Mouse (Mus musculus) right cerebral cortex, adult 18-20 months (tissue): ENCODE results near the gene Ccz1.
A peak's percentile ranks its signal among the peaks of the same experiment; 100 is the strongest.

Experiments used
- DNase-seq: peaks from one replicate; pipeline ENCODE4 v3.0.0; 2022; ENCODE audit warnings: mixed read lengths

Ccz1 gene

DNA sequence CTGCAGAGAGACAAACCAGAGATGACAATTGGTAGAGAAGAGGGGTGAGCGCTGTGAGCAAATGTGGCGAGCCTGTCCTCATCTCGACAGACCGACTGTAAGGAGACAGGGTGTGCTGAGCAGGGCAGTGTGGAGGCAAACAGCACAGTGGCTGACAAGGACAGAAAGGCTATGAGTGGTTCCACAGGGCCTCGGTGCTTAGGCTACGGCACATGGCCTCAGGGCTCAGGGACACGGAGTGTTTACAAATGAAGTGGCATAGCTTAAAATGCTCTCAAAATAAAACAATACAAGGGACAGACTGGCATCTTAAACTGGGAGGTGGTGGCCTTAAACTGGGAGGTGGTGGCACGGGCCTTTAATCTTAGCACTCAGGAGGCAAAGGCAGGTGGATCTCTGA lies 21.4 kb downstream of the Ccz1 start:
- no peak for DNase-seq

DNA sequence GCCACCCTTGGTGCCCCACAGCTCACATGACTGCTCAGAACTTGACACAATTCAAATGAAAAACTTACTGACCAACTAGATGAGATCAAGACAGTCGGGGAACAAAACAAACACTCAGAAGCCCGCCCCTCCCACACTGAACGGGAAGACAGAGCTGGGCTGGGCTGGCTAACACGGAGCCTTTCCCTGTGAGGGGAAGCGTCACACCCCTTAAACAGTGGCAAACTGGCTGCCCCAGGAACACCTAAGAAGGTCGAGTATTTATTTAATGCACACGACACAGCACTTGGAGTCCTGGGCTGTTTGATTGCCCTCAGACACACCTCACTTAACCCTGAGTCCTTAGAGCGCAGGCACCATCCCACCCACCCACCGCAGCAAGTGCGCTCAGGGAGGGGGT lies 22.0 kb downstream of the Ccz1 start:
- DNase-seq: no peak

DNA sequence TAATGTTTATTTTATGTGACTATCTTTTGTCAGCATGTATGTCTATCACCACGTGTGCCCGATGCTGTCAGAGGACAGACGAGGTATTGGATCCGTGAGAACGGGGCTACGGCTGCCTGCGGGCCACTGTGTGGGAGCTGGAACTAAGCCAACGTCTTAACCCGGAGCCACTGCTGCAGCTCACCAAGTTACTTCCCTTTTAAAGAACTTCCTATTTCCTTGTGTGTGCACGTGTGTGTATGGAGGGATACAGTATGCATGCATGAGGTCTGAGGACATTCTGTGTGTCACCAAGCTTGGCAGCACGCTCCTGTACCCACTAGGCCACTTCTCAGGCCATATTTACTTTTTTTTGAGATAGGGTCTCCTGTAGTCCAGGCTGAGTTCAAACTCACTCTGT lies 24.6 kb downstream of the Ccz1 start:
- DNase-seq: no peak

- DNase-seq: peak; percentile 17
These were observed 25.6 kb downstream of the Ccz1 start for GRCm38 (mm10) chr5:143989046-143989445.

DNA sequence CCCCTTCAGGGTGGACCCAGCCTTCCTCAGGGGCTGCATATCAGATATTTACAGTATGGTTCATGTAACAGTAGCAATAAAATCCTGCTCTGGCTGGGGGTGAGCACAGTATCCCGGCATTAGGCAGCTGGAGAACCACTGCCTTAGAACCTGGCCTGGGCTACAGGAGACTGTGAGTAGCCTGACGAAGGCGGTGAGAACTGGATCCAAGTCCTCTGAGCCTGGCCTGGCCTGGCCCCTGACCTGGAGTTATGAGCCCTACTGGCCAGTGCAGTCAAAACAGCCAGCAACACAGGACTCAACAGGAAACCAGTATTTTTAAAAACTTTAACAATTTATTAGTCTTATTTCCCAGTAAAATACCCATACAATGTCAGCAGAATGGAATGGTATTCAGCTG lies 27.1 kb downstream of the Ccz1 start:
- DNase-seq: no peak

- DNase-seq: no peak
These were observed 29.3 kb downstream of the Ccz1 start for GRCm38 (mm10) chr5:143985381-143985780.

- DNase-seq: no peak
These were observed 32.3 kb downstream of the Ccz1 start for GRCm38 (mm10) chr5:143982361-143982760.

DNA sequence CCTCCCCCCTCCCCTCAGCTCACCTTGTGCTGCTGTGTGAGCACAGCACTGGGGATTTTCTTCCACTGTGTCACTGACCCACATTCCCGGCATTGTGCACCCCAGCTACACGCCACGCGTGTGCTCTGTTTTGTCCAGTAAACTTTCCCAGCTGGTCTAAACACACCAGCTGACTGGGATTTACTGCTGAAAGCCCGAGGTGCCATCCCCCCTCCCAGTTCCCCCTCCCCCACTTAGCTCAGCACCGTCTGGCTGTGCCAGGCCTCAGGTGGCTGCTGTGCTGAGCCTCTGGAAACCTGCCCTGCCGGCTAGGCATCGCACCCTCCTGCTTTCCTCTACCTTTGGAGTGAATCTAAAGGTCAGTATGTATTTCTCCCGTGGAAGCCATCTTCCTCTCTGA lies 33.8 kb downstream of the Ccz1 start:
- no peak for DNase-seq

DNA sequence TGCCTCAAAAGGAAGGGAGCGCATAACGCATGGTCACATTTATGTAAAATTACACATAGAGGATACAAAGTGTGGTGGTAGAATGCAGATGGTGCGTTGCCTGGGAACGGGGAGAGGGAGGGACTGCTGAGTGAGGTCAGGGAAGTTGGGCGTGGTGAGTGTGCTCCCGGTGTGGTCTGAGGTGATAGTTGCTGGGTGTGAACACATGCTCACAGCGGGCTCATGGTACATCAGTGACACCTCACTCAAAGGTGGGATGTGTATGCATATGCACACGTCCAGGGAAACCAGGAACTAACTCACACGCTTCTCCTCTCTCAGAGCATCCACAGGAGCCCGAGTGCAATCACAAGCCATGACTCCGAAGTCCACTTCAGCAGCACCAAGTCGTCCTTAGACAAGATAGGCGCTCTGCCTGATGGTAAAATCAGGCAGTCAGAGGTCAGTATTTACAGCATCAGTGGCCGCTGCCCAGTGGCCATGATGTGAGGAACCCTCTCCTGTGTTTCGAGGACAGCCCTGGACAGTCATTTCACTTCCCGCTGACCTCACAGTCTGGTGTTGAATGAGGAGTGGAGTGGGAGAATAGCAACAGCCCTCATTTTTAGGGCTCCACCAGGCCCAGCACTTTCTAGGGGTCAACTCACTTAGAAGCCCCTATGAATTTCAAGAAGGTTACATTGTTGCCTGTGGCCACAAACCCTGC lies 37.8 kb downstream of the Ccz1 start:
- DNase-seq: no peak

- DNase-seq: no peak
These were observed 38.4 kb downstream of the Ccz1 start for GRCm38 (mm10) chr5:143976232-143976631.

DNA sequence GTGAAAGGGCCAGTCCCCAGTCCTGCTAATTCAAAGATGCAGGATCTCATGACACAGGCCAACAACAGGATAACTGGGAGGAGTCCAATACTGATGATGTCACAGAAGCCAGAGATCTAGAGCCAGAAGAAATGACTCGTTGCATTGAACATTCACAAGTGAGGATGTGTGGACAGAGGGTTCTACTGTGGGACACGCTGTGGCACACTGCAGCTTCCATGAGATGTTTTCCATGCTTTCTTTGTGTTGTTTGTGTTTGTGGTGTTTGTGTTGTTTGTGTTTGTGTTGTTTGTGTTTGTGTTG lies 39.1 kb downstream of the Ccz1 start:
- no peak for DNase-seq

DNA sequence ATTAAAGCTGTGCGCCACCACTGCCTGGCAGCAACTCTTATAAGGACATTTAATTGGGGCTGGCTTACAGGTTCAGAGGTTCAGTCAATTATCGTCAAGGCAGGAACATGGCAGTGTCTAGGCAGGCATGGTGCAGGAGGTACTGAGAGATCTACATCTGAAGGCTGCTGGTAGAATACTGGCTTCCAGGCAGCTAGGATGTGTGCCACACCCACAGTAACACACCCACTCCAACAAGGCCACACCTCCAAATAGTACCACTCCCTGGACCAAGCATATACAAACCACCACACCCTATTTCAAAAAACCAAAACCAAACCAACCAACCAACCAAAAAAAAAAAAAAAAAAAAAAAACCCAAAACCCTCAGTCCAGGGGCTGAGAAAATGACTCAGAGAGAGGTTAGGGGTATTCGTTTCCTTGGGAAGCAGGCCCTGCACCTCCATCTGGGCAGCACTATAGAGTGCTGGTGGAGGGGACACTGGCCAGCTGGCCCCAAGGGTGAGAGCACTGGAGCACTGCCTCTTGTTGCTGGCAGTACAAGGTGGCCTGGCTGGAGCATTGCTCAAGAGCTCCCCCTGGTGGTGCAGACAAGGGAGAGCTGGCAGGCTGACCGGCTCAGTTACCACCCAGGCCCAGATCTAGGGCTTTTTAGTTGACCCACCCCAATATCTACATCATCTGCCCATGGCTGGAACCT lies 39.6 kb downstream of the Ccz1 start:
- DNase-seq: peak; percentile 55

- no peak for DNase-seq
These were observed 42.0 kb downstream of the Ccz1 start for GRCm38 (mm10) chr5:143972628-143973027.

- no peak for DNase-seq
These were observed 48.0 kb downstream of the Ccz1 start for GRCm38 (mm10) chr5:143966671-143967070.

DNA sequence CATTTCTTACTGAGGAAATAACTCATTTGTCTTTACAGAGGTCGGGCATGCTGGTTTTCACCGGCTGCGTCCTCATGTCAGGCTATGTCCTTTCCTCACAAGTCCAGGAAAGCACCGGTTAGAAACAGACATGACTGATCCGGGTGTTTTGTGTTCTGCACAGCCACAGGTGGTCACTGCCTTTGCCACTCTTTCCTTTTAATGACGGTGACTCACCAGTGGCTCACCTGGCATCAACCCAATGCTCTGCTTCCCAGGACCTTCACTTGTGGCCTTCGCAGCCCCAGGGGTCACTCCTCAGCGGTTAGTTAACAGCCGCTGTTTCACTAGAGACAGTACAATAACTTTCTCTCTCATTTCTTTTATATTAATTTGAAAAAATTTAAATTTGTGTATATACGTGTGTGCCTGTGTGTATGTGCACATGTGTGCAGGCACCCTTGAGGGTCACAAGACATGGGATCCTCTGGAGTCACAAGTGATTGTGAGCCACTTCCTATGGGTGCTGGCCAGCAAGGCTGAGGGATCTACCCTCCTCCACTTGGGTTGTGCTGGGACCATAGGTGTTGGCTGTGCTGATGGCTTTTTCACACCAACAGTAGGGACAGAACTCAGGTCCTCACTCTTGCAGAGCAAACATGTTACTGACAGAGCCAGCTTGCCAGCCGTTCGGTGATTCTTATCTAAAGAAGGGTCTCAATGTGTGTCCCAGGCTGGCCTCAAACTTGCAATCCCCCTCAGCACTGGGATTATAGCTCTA lies 48.9 kb downstream of the Ccz1 start:
- DNase-seq: no peak

DNA sequence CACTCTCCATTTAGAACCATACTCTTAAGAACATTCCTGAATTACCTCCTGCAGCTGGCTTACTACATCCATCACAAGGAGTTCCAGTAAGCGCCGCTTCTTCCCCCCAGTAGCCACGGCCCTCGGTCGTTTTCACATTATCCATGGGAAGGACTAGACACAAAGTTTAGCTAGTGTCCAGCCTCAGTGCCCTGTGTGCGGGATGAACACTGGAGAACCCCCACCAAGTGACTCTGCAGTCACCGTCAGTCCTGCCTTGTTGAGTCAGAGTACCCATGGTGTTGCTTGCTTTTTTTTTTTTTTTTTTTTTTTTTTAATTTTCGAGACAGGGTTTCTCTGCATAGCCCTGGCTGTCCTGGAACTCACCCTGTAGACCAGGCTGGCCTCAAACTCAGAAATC lies 53.5 kb downstream of the Ccz1 start:
- no peak for DNase-seq

DNA sequence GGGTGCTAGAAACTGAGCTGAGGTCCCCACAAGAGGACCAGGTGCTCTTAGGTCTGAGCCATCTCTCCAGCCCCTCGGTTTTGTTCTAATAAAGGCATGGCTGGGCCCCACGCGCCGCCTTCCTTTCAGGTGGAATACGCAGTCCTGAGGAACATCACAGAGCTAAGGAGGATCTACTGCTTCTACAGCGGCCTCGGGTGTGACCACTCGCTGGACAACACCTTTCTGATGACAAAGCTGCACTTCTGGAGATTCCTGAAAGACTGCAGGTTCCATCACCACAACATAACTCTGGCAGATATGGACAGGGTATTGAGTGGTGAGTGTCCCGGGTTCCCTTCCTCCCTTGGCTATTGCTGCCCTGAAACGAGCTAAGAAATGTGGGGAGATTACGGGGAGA lies 55.1 kb downstream of the Ccz1 start:
- no peak for DNase-seq

DNA sequence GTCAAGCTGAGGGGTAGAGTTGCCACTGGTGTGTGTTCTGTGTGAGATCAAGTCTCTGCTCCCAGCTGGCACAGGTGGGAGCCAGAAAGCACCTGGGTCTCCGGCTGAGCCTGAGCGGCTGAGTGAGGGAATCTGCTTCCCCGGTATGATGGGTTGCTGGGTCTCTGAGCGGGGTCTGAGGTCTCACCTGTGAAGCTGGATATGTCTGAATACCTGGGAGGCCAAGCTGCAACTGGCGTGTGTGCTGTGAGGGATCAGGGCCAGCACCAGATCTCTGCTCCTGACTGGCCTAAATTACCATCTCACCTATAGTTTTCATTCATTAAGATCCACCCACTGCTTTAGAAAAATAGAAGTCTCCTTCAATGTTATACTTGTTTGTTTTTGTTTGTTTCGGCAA lies 57.6 kb downstream of the Ccz1 start:
- no peak for DNase-seq

DNA sequence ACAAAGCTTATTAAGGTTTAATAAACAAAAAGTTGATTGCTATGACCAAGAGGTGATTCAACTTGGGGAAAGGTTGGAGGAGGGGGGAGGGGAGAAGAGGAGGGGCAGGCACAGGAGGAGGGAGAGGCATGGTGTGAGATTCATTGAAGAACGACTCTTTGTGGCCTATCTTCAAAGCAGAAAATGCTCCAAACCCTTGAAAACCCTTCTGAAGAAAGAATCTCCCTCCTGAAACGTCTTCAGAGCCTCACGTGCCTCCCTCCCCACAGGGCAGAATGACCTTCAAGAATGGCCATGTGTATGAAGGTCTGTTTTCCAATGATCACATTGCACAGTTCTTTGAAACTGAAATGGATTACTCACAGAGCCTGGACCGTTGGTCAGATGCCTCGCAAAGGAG lies 64.7 kb downstream of the Ccz1 start:
- DNase-seq: no peak

GRCm38 (mm10) chr5:143948361-143948760 lies 66.3 kb downstream of the Ccz1 start:
- DNase-seq: no peak

DNA sequence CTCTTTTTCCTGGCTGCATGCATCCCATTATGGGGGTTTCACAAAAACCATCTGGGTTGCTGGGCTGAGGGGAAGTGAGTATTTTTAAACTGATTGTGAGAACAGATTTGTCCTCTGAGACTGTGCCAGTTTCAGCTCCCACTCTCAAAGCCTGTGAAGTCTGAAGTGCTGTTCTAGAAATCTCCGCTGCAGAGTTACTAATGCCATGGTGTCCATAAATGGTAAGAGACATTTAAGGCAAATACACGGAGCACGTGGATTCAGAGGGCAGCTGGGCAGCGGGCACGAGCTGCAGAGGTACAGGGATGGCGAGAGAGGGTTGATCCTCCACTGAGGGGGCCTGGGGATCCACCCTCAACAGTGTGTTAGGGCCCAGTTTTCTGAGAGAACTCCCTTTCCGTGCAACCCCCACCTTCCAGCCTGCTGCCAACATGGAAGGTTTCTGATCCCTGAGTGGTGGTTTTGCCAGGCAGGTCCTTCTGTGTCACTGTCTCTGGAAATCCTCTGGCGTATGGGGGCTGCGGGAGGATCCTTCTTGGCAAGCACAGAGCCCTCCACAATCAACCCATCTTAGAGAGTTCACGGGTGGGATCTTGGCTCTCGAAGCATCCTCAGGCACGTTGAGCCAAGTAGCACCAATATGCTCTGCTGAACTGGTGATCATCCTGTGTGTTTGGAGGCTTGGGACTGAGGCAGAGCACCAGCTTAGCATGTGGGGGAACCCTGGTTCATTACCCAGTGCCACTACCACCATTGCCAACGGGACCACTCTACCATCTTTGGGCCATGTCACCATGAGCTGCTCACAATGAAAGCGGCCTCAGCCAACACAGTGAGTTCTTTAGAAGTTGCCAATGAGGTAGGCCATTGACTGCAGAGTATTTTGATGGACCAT lies 71.2 kb downstream of the Ccz1 start:
- DNase-seq: peak; percentile 88

GRCm38 (mm10) chr5:143941588-143941987 lies 73.1 kb downstream of the Ccz1 start:
- no peak for DNase-seq
